Mouse (Mus musculus) MEL (cell line): ENCODE data around the gene Spred3. TPM values are rescaled to one million over a fixed set of nuclear protein-coding genes. Genes with fewer than 3 reads are reported as not detected.

Experiments used
- DNase-seq: peaks from one replicate; pipeline ENCODE4 v3.0.0; 2011; ENCODE audit warnings: low read depth, low spot score
- H3K27ac ChIP-seq: 2 replicates; pipeline ENCODE4 v1.5.1; 2012; ENCODE audit warnings: low read depth, mild to moderate bottlenecking, control low read depth, low read length, moderate library complexity; ENCODE audit not compliant: control insufficient read depth
- H3K27me3 ChIP-seq, 2 experiments: fragments of 150-350 bp in 1 of 2; sonication (generic) in 1 of 2; 2 replicates each; pipeline ENCODE4 v1.6.1; 2012; ENCODE audit warnings: low read length in 2 of 2, mild to moderate bottlenecking in 2 of 2, improper control_type of control experiment in 1 of 2, moderate library complexity in 1 of 2; ENCODE audit not compliant: insufficient read depth in 2 of 2, control insufficient read depth in 1 of 2
- H3K36me3 ChIP-seq, 2 experiments: 2 replicates each; pipeline ENCODE4 v1.6.1; 2012 to 2014; ENCODE audit warnings: low read length in 2 of 2, improper control_type of control experiment in 1 of 2, inconsistent platforms in 1 of 2, mild to moderate bottlenecking in 1 of 2; ENCODE audit not compliant: insufficient read depth in 2 of 2, control insufficient read depth in 1 of 2
- H3K4me1 ChIP-seq, 2 experiments: fragments of 150-350 bp in 1 of 2; sonication (generic) in 1 of 2; 2 replicates each; pipeline ENCODE4 v1.6.1; 2012; ENCODE audit warnings: low read length in 2 of 2, improper control_type of control experiment in 1 of 2, mild to moderate bottlenecking in 1 of 2; ENCODE audit not compliant: insufficient read depth in 2 of 2, control insufficient read depth in 1 of 2
- H3K4me3 ChIP-seq, 2 experiments: fragments of 150-350 bp in 1 of 2; sonication (generic) in 1 of 2; 2 replicates each; pipeline ENCODE4 v1.5.1; 2012; ENCODE audit warnings: low read depth in 2 of 2, low read length in 2 of 2, mild to moderate bottlenecking in 2 of 2, moderate library complexity in 2 of 2, control low read depth in 1 of 2, improper control_type of control experiment in 1 of 2; ENCODE audit not compliant: control insufficient read depth in 1 of 2, insufficient read depth in 1 of 2
- H3K79me2 ChIP-seq: 2 replicates; pipeline ENCODE4 v1.6.1; 2012; ENCODE audit warnings: mild to moderate bottlenecking, low read length, moderate library complexity; ENCODE audit not compliant: control insufficient read depth, poor library complexity, insufficient read depth
- H3K9ac ChIP-seq: 2 replicates; pipeline ENCODE4 v1.6.1; 2012; ENCODE audit warnings: low read depth, mild to moderate bottlenecking, control low read depth, low read length, moderate library complexity; ENCODE audit not compliant: control insufficient read depth, poor library complexity, severe bottlenecking
- H3K9me3 ChIP-seq: fragments of 150-350 bp; sonication (generic); replicated peaks from 2 replicates; pipeline ENCODE4 v1.6.1; 2012; ENCODE audit warnings: mild to moderate bottlenecking, low read length, improper control_type of control experiment, moderate library complexity; ENCODE audit not compliant: insufficient read depth
- CHD1 ChIP-seq: IDR thresholded peaks from 2 replicates; pipeline ENCODE4 v1.6.1; 2012; ENCODE audit warnings: low read depth, mild to moderate bottlenecking, inconsistent platforms, low read length, improper control_type of control experiment
- CHD2 ChIP-seq: IDR thresholded peaks from 2 replicates; pipeline ENCODE4 v1.6.1; 2011; ENCODE audit warnings: low read length, improper control_type of control experiment
- E2F4 ChIP-seq: IDR thresholded peaks from 2 replicates; pipeline ENCODE4 v1.6.1; 2011; ENCODE audit warnings: low read depth, low read length, improper control_type of control experiment, borderline replicate concordance
- EP300 ChIP-seq, 2 experiments: IDR thresholded peaks; 2 replicates each; pipeline ENCODE4 v1.6.1; 2011; ENCODE audit warnings: improper control_type of control experiment in 2 of 2, low read length in 2 of 2, low read depth in 1 of 2, mild to moderate bottlenecking in 1 of 2
- HCFC1 ChIP-seq: IDR thresholded peaks from 2 replicates; pipeline ENCODE4 v1.6.1; 2012; ENCODE audit warnings: low read depth, mild to moderate bottlenecking, inconsistent platforms, low read length, improper control_type of control experiment, moderate library complexity
- MAZ ChIP-seq: IDR thresholded peaks from 2 replicates; pipeline ENCODE4 v1.6.1; 2012; ENCODE audit warnings: low read depth, mild to moderate bottlenecking, inconsistent platforms, low read length, improper control_type of control experiment
- MXI1 ChIP-seq: IDR thresholded peaks from 2 replicates; pipeline ENCODE4 v1.6.1; 2011; ENCODE audit warnings: mild to moderate bottlenecking, low read depth, low read length, improper control_type of control experiment
- POLR2A ChIP-seq, 2 experiments: IDR thresholded peaks; 2 replicates each; pipeline ENCODE4 v1.6.1; 2011 to 2012; ENCODE audit warnings: low read length in 2 of 2, mild to moderate bottlenecking in 2 of 2, control low read depth in 1 of 2, improper control_type of control experiment in 1 of 2, low read depth in 1 of 2, moderate library complexity in 1 of 2; ENCODE audit not compliant: control insufficient read depth in 1 of 2, insufficient read depth in 1 of 2, poor library complexity in 1 of 2
- RCOR1 ChIP-seq: IDR thresholded peaks from 2 replicates; pipeline ENCODE4 v1.6.1; 2012; ENCODE audit warnings: low read depth, mild to moderate bottlenecking, inconsistent platforms, low read length, improper control_type of control experiment
- SIN3A ChIP-seq: IDR thresholded peaks from 2 replicates; pipeline ENCODE4 v1.6.1; 2012; ENCODE audit warnings: low read length, improper control_type of control experiment, inconsistent platforms
- TCF12 ChIP-seq: IDR thresholded peaks from 2 replicates; pipeline ENCODE4 v1.6.1; 2014; ENCODE audit warnings: low read depth, mild to moderate bottlenecking, inconsistent platforms, low read length, improper control_type of control experiment, moderate library complexity
- UBTF ChIP-seq: IDR thresholded peaks from 2 replicates; pipeline ENCODE4 v1.6.1; 2012; ENCODE audit warnings: low read depth, mild to moderate bottlenecking, inconsistent platforms, low read length, improper control_type of control experiment, moderate library complexity, borderline replicate concordance; ENCODE audit not compliant: insufficient read depth
- ZC3H11A ChIP-seq: IDR thresholded peaks from 2 replicates; pipeline ENCODE4 v1.6.1; 2012; ENCODE audit warnings: low read depth, mild to moderate bottlenecking, inconsistent platforms, low read length, improper control_type of control experiment
- polyA plus RNA-seq, 2 experiments: library from polyadenylated mRNA; stranded (reverse) in 1 of 2; unstranded in 1 of 2; fragments of >175 nt in 1 of 2; fragments of >200 nt in 1 of 2; gene quantifications; 2 replicates each; pipeline versions ENCODE4 v1.2.1 to v1.2.4; 2012; ENCODE audit warnings: low replicate concordance in 2 of 2, low read depth in 1 of 2; ENCODE audit not compliant: insufficient read length in 2 of 2, insufficient read depth in 1 of 2, missing spikeins in 1 of 2
- total RNA-seq: library from RNA; depleted of rRNA; stranded (reverse); fragments of 300-350 nt; gene quantifications from 2 replicates; pipeline ENCODE4 v1.2.3, GENCODE M21; 2012

Spred3 gene
- total and polyA plus RNA-seq, 3 experiments: 0.42 to 3.9 TPM; not detected in 1

DNA sequence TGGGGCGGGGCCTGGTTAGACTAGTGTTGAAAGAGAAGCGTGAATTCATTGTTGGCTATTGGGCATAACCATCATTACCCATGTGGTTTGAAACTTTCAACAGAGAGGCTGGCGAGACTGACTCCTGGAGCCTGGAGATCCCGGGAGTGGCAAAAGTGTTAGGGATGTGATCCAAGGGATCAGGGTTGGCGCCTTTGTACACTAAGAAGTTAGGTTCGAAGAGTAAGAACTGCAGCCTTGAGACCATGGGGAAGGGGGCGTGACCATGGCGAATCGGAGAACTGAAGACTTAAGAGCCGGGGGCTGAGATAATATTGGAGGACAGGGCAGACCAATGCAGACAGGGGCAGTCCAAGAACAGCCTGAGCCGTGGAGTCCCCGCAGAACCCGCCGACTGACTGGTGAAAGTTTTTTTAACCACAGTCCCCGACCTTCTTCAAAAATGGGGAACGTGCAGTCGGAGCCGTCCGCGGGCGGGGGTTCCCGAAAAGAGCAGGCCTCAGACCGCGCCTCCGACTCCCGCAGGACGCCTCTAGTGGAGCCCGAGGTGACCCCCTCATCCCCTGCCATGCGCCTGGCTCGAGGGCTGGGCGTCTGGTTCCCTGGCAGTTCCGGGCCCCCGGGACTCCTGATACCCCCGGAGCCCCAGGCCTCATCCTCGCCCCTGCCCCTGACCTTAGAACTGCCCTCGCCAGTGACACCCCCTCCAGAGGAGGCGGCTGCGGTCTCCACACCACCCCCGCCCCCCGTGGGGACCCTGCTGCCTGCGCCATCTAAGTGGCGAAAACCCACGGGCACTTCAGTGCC is 747 bp upstream of the Spred3 start:
- Histone ChIP-seq H3K79me2 (no peaks in the 10 kb centered on the region), H3K9me3 (no peaks in the 10 kb centered on the region), H3K27me3 (no peaks in the 10 kb centered on the region), H3K4me1 (peaks cover 0 to 11% of the 10 kb centered on the region in 2 experiments; a peak in 2 of 4 replicates), H3K9ac (peak overlapping the region; percentile 64), H3K27ac (peak overlapping the region; percentile 19; the same call in 1 of the 2 replicates), H3K4me3 (peak overlapping the region; percentile 77 to 89), H3K36me3 (no peaks in the 10 kb centered on the region; a peak in 1 of 4 replicates)
- no peak for DNase-seq
- TF ChIP-seq UBTF: 0 out of 2 replicates have a peak, but pooled peaks have one; percentile 66
- peak; percentile 94 for TF ChIP-seq MXI1
- TF ChIP-seq RCOR1: no peak
- peak; percentile 44; the same call in 1 of the 2 replicates for TF ChIP-seq MAZ

DNA sequence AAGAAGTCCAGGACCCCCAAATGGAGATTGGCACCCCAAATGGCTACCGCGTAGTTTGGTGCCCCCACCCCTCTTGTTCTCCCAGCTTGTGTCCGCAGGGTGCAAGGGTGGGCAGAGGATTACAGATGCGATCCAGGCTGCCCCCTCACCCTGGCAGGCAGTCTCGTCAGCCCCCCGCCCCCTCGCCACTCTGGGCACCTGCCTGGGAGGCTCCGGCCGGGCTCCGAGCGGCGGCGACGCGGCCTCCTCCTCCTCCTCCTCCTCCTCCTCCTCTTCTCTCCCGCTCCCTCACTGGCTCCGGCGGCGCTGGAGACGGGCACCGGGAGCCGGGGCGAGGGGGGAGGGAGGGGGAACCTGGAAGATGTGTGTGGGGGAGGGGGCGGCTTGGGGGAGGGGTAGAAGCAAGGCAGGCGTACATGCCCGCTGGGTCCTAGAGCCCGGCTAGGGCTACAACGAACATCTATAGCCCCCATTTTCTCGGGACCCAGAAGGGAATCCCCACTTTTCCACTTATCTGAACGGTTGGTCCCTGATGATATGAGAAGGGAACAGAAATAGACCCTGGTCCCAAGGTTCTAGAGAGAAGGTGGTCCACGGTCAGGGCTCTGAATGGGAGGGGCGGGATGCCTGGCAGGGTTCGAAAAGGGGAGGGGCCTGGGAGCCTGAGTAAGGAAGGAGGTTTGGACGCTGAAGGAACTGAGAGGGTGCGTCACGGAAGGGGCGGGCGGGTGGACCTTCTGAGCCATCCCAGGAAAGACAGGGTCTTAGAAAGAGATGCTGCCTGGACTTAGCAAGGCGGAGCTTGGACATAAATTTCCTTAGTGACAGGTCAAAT is 763 bp downstream of the Spred3 start:
- no peaks in the 10 kb centered on the region for H3K9me3 ChIP-seq
- H3K9ac ChIP-seq: peak overlapping the region; percentile 63
- H3K4me1 ChIP-seq: peaks cover 0 to 11% of the 10 kb centered on the region in 2 experiments; a peak in 2 of 4 replicates
- H3K27me3 ChIP-seq: no peaks in the 10 kb centered on the region
- DNase-seq: peak; percentile 94
- TF ChIP-seq MAZ (peak; percentile 82), EP300 (IDR thresholded peaks at IDR 0.05; ENCODE audit: low read depth in 1 of 2, low read length in 2 of 2) (no peak), POLR2A (IDR thresholded peaks at IDR 0.05; ENCODE audit: control insufficient read depth in 1 of 2, insufficient read depth in 1 of 2, low read depth in 1 of 2, low read length in 2 of 2, poor library complexity in 1 of 2) (0 out of 4 replicates have a peak, but pooled peaks of 1 of the 2 experiments have one; percentile 25), SIN3A (peak; percentile 71), E2F4 (no peak), ZC3H11A (no peak), CHD1 (no peak), TCF12 (0 out of 2 replicates have a peak, but pooled peaks have one; percentile 11), HCFC1 (0 out of 2 replicates have a peak, but pooled peaks have one; percentile 58), CHD2 (peak; percentile 74)
- TF ChIP-seq, all 39 proteins: peak for 6
- Histone ChIP-seq H3K4me3 (peak overlapping the region; percentile 77 to 89), H3K79me2 (no peaks in the 10 kb centered on the region), H3K36me3 (no peaks in the 10 kb centered on the region; a peak in 1 of 4 replicates), H3K27ac (peak overlapping the region; percentile 20; the same call in 1 of the 2 replicates)
